Mouse (Mus musculus) layer of hippocampus, adult 9-11 months (tissue): ENCODE results near the gene Nrde2.

ENCODE experiments used
- DNase-seq: peaks from one replicate; pipeline ENCODE4 v3.0.0; 2022

The Nrde2 gene

DNA sequence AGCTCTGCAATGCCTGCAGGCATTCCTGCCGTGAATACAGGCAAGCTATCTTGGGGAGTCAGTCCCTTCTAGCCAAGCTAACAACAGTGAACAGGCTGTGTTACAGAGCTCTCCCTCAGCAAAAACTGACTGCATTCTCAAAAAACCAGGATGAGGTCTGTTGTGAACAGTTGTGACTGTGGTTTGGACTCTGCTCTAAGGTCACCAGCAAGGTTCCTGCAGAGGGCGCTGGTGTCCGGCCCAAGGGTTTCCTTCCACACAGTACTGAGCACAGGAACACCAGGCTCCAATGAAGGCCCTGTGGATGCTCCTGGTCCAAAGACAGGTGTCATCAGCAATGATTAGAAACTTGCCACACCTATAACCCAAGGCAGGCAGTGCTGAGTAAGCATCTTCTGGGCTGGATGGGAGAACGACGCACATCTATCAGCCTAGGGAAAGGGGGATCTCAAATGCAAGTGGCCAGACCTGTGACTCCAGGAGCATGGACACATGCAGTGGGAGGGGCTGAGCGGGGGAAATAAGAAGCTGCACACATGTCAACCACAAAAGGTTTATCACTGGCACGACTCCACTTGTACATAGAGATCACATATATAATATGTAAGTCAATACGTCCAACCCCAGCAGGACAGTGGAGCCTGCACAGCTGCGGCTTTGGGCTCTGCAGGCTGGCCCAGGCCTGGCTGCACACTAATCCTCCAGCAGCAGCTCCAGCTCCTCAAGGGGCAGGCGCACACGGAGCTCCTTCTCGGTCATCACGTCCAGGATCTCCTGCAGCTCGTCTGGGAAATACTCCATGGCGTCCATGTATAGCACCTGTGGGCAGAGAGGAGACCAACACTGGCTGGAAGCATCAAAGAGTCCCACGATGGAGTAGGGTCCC lies 34.3 kb downstream of the Nrde2 start:
- DNase-seq: no peak

DNA sequence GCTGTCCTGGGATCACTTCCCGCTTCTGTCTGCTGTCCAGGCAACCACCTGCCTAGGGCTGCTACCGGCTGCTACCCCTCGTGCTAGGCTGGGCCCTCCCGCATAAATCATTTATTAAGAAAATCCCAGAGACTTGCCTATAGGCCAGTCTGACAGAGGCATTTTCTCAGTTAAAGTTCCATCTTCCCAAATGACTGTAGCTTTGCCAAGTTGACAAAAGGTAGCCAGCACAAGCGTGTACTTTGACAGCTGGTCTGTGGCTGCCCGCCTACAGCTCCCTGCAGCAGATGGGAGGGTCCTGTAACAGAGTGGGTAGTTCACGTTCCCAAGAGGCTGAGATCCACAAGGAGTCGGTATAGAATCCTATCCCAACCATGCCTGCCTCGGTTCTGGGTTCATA lies 36.0 kb downstream of the Nrde2 start:
- DNase-seq: peak; percentile 88

GRCm38 (mm10) chr12:100122921-100123381 lies 36.5 kb downstream of the Nrde2 start:
- peak; percentile 56 for DNase-seq

GRCm38 (mm10) chr12:100115982-100116381 lies 43.5 kb downstream of the Nrde2 start:
- DNase-seq: no peak

GRCm38 (mm10) chr12:100109986-100110696 lies 49.3 kb downstream of the Nrde2 start, which contains the start of gene Psmc1:
Gene Psmc1, plus strand, starts transcription at chr12:100110154.
- DNase-seq: peak; percentile 80

DNA sequence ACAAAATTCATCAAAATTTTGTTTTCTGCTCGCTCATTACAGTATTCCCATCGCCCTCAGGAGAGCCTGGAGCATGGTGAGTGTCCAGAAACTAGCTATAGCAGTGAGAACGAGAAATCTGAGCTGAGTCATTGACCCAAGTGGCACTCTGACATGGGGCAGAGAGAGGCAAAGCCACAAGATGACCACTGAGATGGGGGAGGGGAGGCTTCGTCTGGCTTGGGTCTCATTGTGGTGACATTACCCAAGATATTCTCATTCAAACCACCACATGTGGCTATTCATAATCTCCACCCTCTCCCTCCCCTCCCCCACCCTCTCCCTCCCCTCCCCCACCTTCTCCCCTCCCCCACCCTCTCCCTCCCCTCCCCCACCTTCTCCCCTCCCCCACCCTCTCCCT lies 52.0 kb downstream of the Nrde2 start:
- DNase-seq: no peak

- peak; percentile 62 for DNase-seq
These were observed 53.1 kb downstream of the Nrde2 start for GRCm38 (mm10) chr12:100106275-100106895.

- no peak for DNase-seq
These were observed 54.9 kb downstream of the Nrde2 start for GRCm38 (mm10) chr12:100104530-100104929.

DNA sequence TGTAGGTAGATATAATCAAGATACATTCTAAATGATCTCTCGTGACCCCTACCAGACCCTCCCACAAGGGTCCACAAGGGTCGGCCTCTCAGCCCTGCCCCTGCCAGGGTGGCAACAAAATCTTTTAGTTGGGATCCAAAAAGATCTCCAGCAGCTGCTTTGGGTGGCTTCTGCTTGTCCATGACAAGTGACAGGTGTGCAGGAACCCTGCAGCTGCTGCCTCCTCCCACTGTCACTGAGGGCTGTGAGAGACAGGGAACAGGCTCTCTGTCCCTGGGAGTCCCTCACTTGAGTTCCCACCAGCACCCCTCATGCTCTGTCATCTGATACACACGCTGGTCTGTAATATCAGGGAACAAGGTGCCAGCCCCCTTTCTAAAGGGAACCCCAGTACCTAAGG lies 57.8 kb downstream of the Nrde2 start:
- DNase-seq: no peak

GRCm38 (mm10) chr12:100100707-100101030 lies 58.8 kb downstream of the Nrde2 start:
- no peak for DNase-seq

- peak; percentile 52 for DNase-seq
These were observed 59.3 kb downstream of the Nrde2 start for GRCm38 (mm10) chr12:100099971-100100706.

DNA sequence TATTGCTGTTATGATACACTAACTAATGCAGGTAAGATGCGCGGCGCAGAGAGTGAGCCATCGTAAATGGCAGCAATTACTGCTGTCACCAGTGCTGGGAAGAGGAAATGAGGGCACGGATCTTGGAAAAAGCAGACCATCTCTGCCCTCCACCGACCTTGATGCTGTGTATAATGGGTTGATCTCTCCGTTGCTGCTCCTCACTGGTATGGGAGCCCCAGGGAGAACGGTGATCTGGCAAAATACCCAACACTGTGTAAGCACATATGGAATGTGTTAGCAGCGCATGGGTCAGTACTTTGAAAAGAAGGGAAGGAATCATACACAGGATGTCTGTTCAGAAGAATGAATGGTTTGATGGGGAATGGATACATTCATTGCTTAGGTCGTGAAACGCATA lies 66.4 kb downstream of the Nrde2 start:
- DNase-seq: no peak

GRCm38 (mm10) chr12:100090750-100091149 lies 68.7 kb downstream of the Nrde2 start:
- no peak for DNase-seq

- no peak for DNase-seq
These were observed 70.2 kb downstream of the Nrde2 start for GRCm38 (mm10) chr12:100089265-100089664.

GRCm38 (mm10) chr12:100088026-100088425 lies 71.4 kb downstream of the Nrde2 start:
- no peak for DNase-seq

- DNase-seq: no peak
These were observed 79.7 kb downstream of the Nrde2 start for GRCm38 (mm10) chr12:100079636-100080286.

- no peak for DNase-seq
These were observed 83.7 kb downstream of the Nrde2 start for GRCm38 (mm10) chr12:100075715-100076114.
